Mouse (Mus musculus) hindbrain, embryonic 10.5 days (tissue): ENCODE data around the gene Thap3. TPM values are rescaled to one million over a fixed set of nuclear protein-coding genes. Genes with fewer than 3 reads are reported as not detected.

ENCODE experiments used
- DNase-seq: peaks from one replicate; pipeline ENCODE4 v3.0.0-alpha.2; 2017; ENCODE audit warnings: low spot score
- H3K27ac ChIP-seq: fragments of 300-500 bp; sonication (generic); 2 replicates; pipeline ENCODE4 v1.5.1; 2016; ENCODE audit warnings: mild to moderate bottlenecking, moderate library complexity
- H3K27me3 ChIP-seq: fragments of 300-500 bp; sonication (generic); 2 replicates; pipeline ENCODE4 v1.6.1; 2016; ENCODE audit warnings: mild to moderate bottlenecking; ENCODE audit not compliant: poor library complexity, insufficient read depth, severe bottlenecking
- H3K36me3 ChIP-seq: fragments of 300-500 bp; sonication (generic); 2 replicates; pipeline ENCODE4 v1.6.1; 2016; ENCODE audit warnings: mild to moderate bottlenecking, moderate library complexity
- H3K4me1 ChIP-seq: fragments of 300-500 bp; sonication (generic); replicated peaks from 2 replicates; pipeline ENCODE4 v1.6.1; 2016; ENCODE audit warnings: mild to moderate bottlenecking
- H3K4me3 ChIP-seq: fragments of 300-500 bp; sonication (generic); 2 replicates; pipeline ENCODE4 v1.5.1; 2016; ENCODE audit warnings: mild to moderate bottlenecking, moderate library complexity
- H3K9me3 ChIP-seq: fragments of 300-500 bp; sonication (generic); 2 replicates; pipeline ENCODE4 v1.6.1; 2016; ENCODE audit warnings: mild to moderate bottlenecking, moderate library complexity
- WGBS: fragments of 180-500 bp; shearing (Covaris S2); methylation state at CpG from one replicate; pipeline ENCODE4 v1.1.7; 2016; 5-methylcytosine and 5-hydroxymethylcytosine counted together
- polyA plus RNA-seq: library from polyadenylated mRNA; unstranded; fragments of >200 nt; fragmentation: Nextera tagmentation; extraction: Ambion mirVana; gene quantifications from 2 replicates; pipeline ENCODE4 v1.2.1, GENCODE M21; 2016

Gene Thap3
- polyA plus RNA-seq, 1 experiment from 2014 or later = 36.2 TPM

- Histone ChIP-seq H3K4me1 (no peaks in the 10 kb centered on the region), H3K27ac (0 out of 2 replicates have a peak overlapping the region, but pooled peaks have one; percentile 53), H3K36me3 (peaks cover 94% of the 10 kb centered on the region), H3K9me3 (no peaks in the 10 kb centered on the region), H3K4me3 (no peak overlapping the region), H3K27me3 (no peaks in the 10 kb centered on the region)
- no peak for DNase-seq
- 83% methylated on average over 3 of the region's 3 CpGs for WGBS
These were observed 28.3 kb downstream of the Thap3 start for GRCm38 (mm10) chr4:151960513-151960854.

- H3K27ac ChIP-seq = peak overlapping the region; percentile 53; the same call in 1 of the 2 replicates
- H3K27me3 ChIP-seq = no peaks in the 10 kb centered on the region
- H3K4me3 ChIP-seq = no peak overlapping the region
- H3K36me3 ChIP-seq = peaks cover 96% of the 10 kb centered on the region
- 93% methylated on average over 11 of the region's 11 CpGs for WGBS
- no peak for DNase-seq
- H3K4me1 ChIP-seq = no peaks in the 10 kb centered on the region
- H3K9me3 ChIP-seq = no peaks in the 10 kb centered on the region
These were observed 28.8 kb downstream of the Thap3 start for GRCm38 (mm10) chr4:151959849-151960512.

- no peak for DNase-seq
- H3K36me3 ChIP-seq = peaks cover 96% of the 10 kb centered on the region
- H3K4me3 ChIP-seq = no peak overlapping the region
- no peaks in the 10 kb centered on the region for H3K27me3 ChIP-seq
- no peaks in the 10 kb centered on the region for H3K4me1 ChIP-seq
- 91% methylated on average over 9 of the region's 9 CpGs for WGBS
- H3K9me3 ChIP-seq = no peaks in the 10 kb centered on the region
- peak overlapping the region; percentile 3; the same call in 1 of the 2 replicates for H3K27ac ChIP-seq
These were observed 31.0 kb downstream of the Thap3 start for GRCm38 (mm10) chr4:151957584-151958315.

GRCm38 (mm10) chr4:151955791-151956190, 33.0 kb downstream of the Thap3 start:
- Histone ChIP-seq H3K4me3 (no peak overlapping the region), H3K27me3 (no peaks in the 10 kb centered on the region), H3K36me3 (peaks cover 97% of the 10 kb centered on the region), H3K4me1 (no peaks in the 10 kb centered on the region), H3K27ac (no peak overlapping the region), H3K9me3 (no peaks in the 10 kb centered on the region)
- DNase-seq = no peak
- WGBS = 92% methylated on average over 1 of the region's 1 CpGs

GRCm38 (mm10) chr4:151953209-151953608, 35.6 kb downstream of the Thap3 start:
- no peak overlapping the region for H3K4me3 ChIP-seq
- peaks cover 96% of the 10 kb centered on the region for H3K36me3 ChIP-seq
- no peaks in the 10 kb centered on the region for H3K9me3 ChIP-seq
- no peak overlapping the region for H3K27ac ChIP-seq
- no peak for DNase-seq
- no peaks in the 10 kb centered on the region for H3K4me1 ChIP-seq
- 90% methylated on average over 6 of the region's 6 CpGs for WGBS
- no peaks in the 10 kb centered on the region for H3K27me3 ChIP-seq

GRCm38 (mm10) chr4:151948497-151949471, 40.0 kb downstream of the Thap3 start:
- H3K9me3 ChIP-seq = no peaks in the 10 kb centered on the region
- H3K4me3 ChIP-seq = no peak overlapping the region
- no peaks in the 10 kb centered on the region for H3K4me1 ChIP-seq
- no peak overlapping the region for H3K27ac ChIP-seq
- H3K27me3 ChIP-seq = no peaks in the 10 kb centered on the region
- H3K36me3 ChIP-seq = peaks cover 60% of the 10 kb centered on the region
- WGBS = 92% methylated on average over 14 of the region's 14 CpGs
- no peak for DNase-seq

GRCm38 (mm10) chr4:151946211-151946610, 42.6 kb downstream of the Thap3 start:
- Histone ChIP-seq H3K4me3 (no peak overlapping the region), H3K4me1 (no peaks in the 10 kb centered on the region), H3K36me3 (peaks cover 34% of the 10 kb centered on the region), H3K27ac (no peak overlapping the region), H3K27me3 (no peaks in the 10 kb centered on the region), H3K9me3 (no peaks in the 10 kb centered on the region)
- WGBS = 92% methylated on average over 11 of the region's 11 CpGs
- DNase-seq = no peak

GRCm38 (mm10) chr4:151938089-151938488, 50.7 kb downstream of the Thap3 start:
- peaks cover 23% of the 10 kb centered on the region for H3K4me1 ChIP-seq
- no peak overlapping the region for H3K4me3 ChIP-seq
- whole genome bisulfite sequencing = 94% methylated on average over 3 of the region's 3 CpGs
- DNase-seq = no peak
- 0 out of 2 replicates have a peak, but pooled peaks cover 10% of the 10 kb centered on the region for H3K36me3 ChIP-seq
- H3K9me3 ChIP-seq = no peaks in the 10 kb centered on the region
- H3K27ac ChIP-seq = no peak overlapping the region
- no peaks in the 10 kb centered on the region for H3K27me3 ChIP-seq

- peaks cover 23% of the 10 kb centered on the region for H3K4me1 ChIP-seq
- 0 out of 2 replicates have a peak, but pooled peaks cover 10% of the 10 kb centered on the region for H3K36me3 ChIP-seq
- no peaks in the 10 kb centered on the region for H3K27me3 ChIP-seq
- H3K27ac ChIP-seq = no peak overlapping the region
- H3K4me3 ChIP-seq = no peak overlapping the region
- WGBS = 92% methylated on average over 13 of the region's 13 CpGs
- no peaks in the 10 kb centered on the region for H3K9me3 ChIP-seq
- DNase-seq = no peak
These were observed 51.4 kb downstream of the Thap3 start for GRCm38 (mm10) chr4:151937441-151937840.

GRCm38 (mm10) chr4:151934215-151934572, 54.6 kb downstream of the Thap3 start:
- Histone ChIP-seq H3K9me3 (no peaks in the 10 kb centered on the region), H3K36me3 (0 out of 2 replicates have a peak, but pooled peaks cover 6% of the 10 kb centered on the region), H3K4me3 (peak overlapping the region; percentile 94), H3K27ac (peak overlapping the region; percentile 94), H3K27me3 (no peaks in the 10 kb centered on the region), H3K4me1 (peaks cover 23% of the 10 kb centered on the region)
- no peak for DNase-seq
- 1% methylated on average over 23 of the region's 23 CpGs for WGBS

- H3K9me3 ChIP-seq = no peaks in the 10 kb centered on the region
- H3K27me3 ChIP-seq = no peaks in the 10 kb centered on the region
- H3K27ac ChIP-seq = peak within 1 kb of the TSS; percentile 94
- under 1% methylated on average over 83 of the region's 83 CpGs for WGBS
- H3K4me1 ChIP-seq = peaks cover 23% of the 10 kb centered on the region
- 0 out of 2 replicates have a peak, but pooled peaks cover 5% of the 10 kb centered on the region for H3K36me3 ChIP-seq
- peak; percentile 94 for DNase-seq
- H3K4me3 ChIP-seq = peak within 1 kb of the TSS; percentile 94
These were observed 55.1 kb downstream of the Thap3 start, which contains the start of gene Dnajc11 for GRCm38 (mm10) chr4:151933505-151934214. Gene Dnajc11, plus strand, starts transcription at chr4:151933691.
